Mouse (Mus musculus) brain, embryonic 14.5 days (tissue): ENCODE data around the gene Six2.

Source experiments
- CTCF ChIP-seq: fragments of 200-500 bp; IDR thresholded peaks from 2 replicates; pipeline ENCODE4 v1.5.1; 2012; ENCODE audit warnings: inconsistent platforms, mild to moderate bottlenecking, moderate library complexity, borderline replicate concordance; ENCODE audit not compliant: insufficient read depth, insufficient read length; ENCODE audit errors: extremely low read depth
- POLR2A ChIP-seq: fragments of 200-500 bp; IDR thresholded peaks from 2 replicates; pipeline ENCODE4 v1.6.1; 2012; ENCODE audit warnings: mild to moderate bottlenecking, inconsistent platforms, borderline replicate concordance; ENCODE audit not compliant: poor library complexity, insufficient read depth, insufficient read length, severe bottlenecking; ENCODE audit errors: extremely low read depth

DNA sequence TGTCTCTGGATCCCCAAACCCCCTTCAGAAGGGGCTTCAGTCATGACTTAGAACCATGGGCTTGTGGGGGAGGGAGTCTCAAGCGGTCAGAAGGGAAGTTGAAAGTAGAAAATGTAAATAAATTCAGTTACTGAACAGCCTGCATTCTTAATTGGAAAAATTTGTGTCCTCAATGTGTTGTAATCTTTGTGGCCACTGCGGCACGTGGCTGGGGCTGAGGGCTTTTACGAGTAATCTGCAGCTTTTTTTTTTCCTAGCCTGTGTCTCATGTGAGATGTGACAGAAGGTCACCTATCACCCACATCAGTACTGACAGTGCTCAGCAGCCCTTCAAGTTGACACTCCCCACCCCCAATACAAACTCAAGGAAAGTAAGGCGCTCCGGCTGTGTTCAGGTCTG lies 10.6 kb upstream of the Six2 start:
- TF ChIP-seq CTCF = no peak
- no peak for TF ChIP-seq POLR2A
